Comparison of ENCODE assay signal across 19 mouse cellular contexts in genomic region chr4:103064976-103065375, GRCm38 (mm10). TPM values are rescaled to one million over a fixed set of nuclear protein-coding genes. Genes with fewer than 3 reads are reported as not detected.
"Had no signal": no experiment of that assay in that cellular context is flagged by ENCODE, and none has a peak within 500 bp of the region (broad histone marks: within the 10 kb centered on the region; RNA-seq: fewer than 3 reads in every experiment).

No protein-coding gene starts in this region.

- ATAC-seq: hindbrain, postnatal 0 days; liver, postnatal 0 days had no signal

- DNase-seq: kidney, adult 11 months; kidney, adult 9 months; kidney, postnatal 36 days; layer of hippocampus, adult 9-11 months; liver; liver, embryonic 13.5 days; liver, postnatal 0 days; lung, postnatal 14 days; midbrain, embryonic 14.5 days; retina, postnatal 1 day; spleen, adult 18-20 months had no signal

RNA-seq across cellular contexts. Expression of gene Insl5, which starts 38.3 kb away (rescaled TPM):
- total RNA-seq: hindbrain, postnatal 0 days; megakaryocyte-erythroid progenitor cell, adult 5-6 weeks; monocyte, adult 5-6 weeks had no signal
- polyA plus RNA-seq: hindbrain, postnatal 0 days; intestine, embryonic 14.5 days; kidney, postnatal 0 days; limb, embryonic 12.5 days; liver, embryonic 13.5 days; liver, postnatal 0 days; macrophage; midbrain, embryonic 14.5 days; stomach, embryonic 15.5 days had no signal
